Mouse (Mus musculus) induced T-regulatory cell, adult 2 months (primary cell): Measurements from ENCODE around the gene Tent2.

Experiments used
- DNase-seq: peaks from one replicate; pipeline ENCODE4 v3.0.0-alpha.2; 2012; ENCODE audit warnings: low read depth

Tent2 gene

DNA sequence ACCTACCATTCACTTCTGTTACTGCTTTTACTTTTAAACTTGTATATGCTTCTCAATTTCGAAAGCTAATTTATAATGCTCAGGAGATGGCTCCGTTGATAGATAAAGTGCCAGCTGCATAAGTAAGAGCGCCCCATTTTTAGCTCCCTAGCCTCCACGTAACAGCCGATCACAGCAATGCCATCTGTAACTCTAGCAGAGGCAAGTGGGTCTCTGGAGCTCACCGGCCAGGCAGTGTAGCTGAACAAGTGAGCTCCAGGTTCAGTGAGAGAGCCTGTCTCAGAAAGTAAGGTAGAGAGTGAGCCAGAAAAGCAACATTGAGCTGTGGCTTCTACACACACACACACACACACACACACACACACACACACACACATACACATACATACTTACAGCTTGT is 51.0 kb downstream of the Tent2 start:
- DNase-seq: no peak

DNA sequence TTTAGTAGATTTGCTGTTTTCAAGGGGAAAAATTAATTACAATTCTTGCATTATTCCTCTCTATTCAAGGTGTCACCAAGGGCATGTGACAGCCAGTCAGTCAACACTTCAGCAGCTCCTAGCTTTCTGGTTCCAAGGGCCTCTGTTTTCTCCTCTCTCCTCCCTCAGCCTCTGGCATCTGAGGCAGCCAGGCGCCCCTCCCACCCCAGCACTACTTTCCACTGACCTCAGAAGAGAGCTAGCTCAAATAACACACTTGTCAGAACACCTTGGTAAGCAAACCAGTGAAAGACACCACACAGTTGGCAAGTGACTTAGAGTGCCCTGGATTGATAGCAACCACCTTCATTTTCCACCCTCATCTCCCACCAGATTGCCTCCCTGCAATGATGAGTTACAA is 54.1 kb downstream of the Tent2 start:
- DNase-seq: no peak

DNA sequence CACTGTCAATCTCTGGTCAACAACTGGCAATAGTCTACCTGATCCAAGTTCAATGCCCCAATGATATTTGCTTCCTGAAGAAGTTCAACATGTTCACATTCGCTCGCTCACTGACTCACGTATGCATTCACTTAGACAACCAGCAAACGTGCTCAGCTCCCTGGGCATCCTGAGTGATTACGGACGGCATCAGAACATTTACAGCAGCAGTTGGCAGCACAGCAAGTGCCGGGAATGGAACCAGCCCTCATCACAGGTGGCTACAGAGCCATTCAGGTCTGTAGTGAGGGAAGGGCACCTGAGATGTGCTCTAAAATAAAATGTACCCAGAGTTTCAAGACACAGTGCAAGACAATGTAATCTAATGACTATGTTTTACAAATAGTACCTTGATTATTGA is 55.1 kb downstream of the Tent2 start:
- DNase-seq: no peak

DNA sequence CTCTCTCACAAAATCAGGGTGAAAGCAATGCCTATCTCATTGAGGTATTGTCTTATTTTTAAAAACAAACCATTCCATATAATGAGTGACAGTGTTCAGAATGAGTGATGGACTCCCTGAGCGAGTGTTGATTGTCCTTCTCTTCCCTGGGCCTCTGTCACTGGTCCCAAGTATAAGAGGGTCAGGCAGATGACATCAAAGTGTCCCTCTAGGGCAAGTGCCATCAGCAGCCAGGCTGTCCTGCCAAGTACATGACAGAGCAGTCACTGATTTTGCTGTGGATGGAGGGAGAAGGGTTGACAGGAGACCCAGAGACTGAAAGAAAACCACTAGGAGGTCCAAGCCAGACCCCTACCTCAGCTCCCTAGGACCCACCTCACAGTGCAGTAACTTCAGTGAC is 55.9 kb downstream of the Tent2 start:
- no peak for DNase-seq

DNA sequence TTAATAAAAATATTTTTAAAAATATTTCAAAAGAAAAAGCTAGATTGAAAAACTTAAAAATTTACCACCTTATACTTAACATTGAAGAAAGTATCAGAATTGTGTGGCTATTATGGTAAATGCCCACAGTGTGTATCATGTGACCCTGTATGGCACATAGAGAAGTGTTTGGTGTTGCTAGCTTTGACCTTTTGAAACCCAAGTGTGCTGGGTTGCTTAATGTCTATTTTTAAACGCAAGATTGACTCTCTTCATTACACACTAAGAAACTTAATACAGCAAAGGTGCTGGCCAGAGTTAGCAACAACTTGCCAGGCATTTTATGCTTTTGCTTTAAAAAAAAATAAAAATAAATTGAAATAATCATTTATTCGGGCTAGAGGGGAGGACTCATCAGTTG is 56.7 kb downstream of the Tent2 start:
- no peak for DNase-seq

DNA sequence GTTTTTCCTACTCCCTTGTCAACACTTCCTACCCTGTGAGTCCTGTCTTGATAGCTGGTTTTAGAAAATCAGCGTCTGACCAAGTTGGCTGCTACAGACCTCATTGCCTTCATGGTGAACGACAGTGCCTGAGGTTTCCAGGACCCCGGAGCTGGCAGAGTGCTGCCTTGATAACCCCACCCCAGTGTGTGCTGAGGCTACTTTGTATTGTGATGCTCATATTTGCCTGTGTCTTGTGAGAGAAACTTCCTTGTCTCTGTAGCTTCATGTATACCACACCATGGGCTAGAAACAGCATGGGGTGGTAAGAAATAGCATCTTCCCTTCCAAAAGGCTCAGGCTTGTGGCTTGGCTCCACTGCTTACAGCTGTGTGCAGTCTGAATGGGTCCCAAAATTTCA is 61.5 kb downstream of the Tent2 start:
- no peak for DNase-seq

DNA sequence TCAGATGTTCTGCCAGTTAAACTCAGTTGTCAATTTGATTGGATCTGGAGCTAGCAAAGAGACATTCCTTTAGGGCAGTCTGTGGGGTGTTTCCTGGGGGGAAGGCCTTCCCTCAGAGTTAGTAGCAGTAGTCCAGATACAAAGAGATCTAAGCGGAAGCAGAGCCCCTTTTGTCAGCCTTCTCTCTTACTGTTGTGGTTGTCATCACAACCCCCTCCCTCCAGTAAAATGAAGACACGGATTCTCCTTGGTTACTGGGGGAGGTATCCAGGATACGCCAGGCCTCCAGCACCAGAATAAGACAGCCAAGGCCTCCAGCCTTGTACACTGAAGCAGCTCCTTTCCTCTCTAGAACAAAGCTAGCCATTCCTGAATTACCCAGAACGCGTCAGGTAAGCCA is 63.2 kb downstream of the Tent2 start:
- DNase-seq: no peak

DNA sequence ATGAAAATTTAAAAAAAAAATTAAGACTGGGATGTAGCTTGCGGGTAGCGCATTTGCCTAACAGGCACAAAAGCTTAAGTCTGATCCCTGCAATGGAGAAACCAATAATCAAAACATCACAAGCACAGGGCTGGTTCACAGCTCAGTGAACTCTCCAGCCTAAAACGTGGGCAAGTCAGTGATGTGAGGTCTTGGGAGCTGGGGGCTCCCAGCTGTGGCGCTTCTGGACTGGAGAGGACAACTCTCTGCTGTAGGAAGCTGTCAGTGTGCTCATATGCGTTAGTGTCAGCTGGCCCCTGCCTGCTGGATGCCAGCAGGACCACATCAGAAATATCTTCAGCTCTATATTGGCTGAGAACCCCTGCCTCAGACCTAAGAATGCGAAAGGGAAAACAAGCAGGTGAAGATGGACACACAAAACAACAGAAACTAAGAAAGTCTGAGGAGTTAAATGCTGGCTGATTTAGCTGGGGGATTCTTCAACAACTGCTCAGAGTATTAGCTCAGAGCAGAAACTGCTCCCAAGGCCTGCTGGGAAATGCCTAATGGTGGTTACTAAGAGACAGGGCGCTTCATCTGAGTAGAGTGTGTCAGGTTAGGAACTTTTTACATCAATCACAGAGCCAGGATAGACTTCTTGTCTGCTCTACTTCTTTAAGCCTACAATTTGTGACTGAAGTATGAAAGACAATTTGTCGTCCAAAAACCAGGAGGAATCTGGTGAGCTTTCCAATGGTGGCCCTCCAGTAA is 63.9 kb downstream of the Tent2 start:
- DNase-seq: no peak

DNA sequence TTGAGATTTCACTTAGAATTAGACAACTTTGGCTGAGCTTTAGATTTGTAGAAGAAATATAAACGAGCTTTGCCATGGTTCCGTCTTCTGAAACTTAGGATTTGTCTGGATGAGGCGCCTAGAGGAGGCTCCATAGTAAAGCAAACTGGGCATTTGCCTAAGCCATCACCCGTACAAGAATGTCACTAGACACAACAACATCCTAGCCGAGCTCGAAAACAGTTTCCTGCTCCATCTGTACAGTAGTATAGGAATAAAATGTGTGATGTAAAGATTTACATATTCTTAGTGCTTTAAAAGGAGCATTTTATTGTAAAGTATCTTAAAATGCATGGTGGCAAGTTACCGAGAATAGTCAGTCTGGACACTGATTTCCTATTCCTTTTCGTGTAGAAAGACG is 69.9 kb downstream of the Tent2 start:
- DNase-seq: no peak

DNA sequence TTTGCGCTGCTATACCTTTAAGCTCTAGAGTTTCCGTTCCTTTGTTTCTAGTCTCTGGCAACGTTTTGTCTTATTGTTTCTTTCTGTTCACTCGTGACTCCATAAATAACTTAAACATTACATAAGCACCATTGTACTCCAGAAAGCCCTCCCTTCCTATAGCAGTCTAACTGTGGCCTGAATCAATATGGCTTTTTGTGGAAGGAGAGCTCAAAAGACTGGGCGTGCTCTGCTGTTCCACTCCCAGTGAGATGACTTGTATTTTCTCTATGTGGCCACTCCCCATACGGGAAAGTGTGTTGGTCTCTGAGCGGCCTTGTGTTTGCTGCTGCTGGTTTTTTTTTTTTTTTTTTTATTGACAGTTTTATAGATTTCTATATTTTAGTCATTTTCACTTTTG is 74.9 kb downstream of the Tent2 start:
- no peak for DNase-seq

DNA sequence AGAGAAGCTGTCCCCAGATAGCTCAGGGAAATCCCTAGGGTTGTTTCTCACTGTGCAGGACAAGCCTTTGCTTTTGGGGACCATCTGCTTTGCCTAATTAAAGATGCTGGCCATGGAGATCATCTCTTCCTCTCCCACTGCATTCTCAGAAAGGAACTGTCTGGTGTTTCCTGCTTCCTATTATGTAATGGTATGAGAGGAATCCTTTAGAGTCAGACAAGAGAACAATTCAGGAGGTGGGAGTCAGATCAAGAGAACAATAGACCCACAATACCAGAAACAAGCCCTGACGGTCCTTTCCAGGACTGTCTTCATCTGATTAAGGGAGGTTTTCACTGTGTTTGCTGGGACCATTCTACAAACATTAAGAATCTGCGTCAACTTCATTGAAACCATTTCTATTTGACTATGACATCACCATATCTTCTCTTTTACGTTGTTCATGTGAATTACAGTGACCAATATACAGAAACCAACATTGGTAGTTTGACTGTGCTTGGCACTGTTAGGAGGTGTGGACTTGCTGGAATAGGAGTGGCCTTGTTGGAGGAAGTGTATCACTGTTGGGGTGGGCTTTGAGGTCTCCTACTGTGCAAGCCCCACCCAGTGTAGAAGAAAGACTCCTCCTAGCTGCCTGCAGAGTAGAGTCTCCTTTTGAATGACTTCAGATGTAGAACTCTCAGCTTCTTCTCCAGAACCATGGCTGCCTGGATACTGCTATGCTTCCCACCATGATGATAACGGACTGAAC is 89.7 kb downstream of the Tent2 start:
- DNase-seq: no peak

DNA sequence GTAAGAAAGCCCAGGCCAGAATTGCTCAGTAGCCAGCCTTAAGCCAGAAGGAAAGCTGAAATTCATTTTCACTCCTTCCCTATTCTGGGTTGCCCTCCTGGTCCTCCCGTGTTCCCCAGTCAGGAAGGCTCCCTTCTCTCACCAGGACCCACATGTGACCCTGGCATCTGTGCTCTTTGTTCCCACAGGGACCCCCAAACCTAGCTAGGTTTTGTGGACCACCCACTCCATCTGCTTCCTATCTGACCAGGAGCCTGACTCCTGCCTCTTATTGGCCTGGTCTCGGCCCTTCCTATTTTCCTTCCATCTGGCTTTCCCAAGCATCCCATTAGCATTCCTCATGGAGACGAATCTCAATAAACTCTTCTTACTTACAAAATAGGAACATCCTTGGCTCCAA is 93.6 kb downstream of the Tent2 start:
- DNase-seq: no peak

DNA sequence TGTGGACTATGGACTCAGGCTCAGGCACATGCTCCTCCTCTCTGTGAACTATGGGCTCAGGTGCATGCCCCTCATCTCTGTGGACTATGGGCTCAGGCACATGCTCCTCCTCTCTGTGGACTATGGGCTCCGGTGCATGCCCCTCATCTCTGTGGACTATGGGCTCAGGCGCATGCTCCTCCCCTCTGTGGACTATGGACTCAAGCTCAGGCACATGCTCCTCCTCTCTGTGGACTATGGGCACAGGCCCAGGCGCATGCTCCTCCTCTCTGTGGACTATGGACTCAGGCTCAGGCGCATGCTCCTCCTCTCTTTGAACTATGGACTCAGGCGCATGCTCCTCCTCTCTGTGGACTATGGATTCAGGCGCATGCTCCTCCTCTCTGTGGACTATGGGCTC is 95.5 kb downstream of the Tent2 start:
- DNase-seq: no peak
